Mouse (Mus musculus): ENCODE results near the gene Otog.

The Otog gene

GRCm38 (mm10) chr7:46240696-46241095, at the start of gene Otog:
Gene Otog (plus strand): TSS chr7:46240987.
- DNase-seq (ENCODE audit: low spot score): no peak

- no peak for DNase-seq (ENCODE audit: low spot score)
Measured at GRCm38 (mm10) chr7:46195356-46195755, 45.4 kb upstream of the Otog start.

- DNase-seq (ENCODE audit: low spot score): no peak
Measured at GRCm38 (mm10) chr7:46200021-46200420, 40.8 kb upstream of the Otog start.

GRCm38 (mm10) chr7:46201649-46202048, 39.1 kb upstream of the Otog start:
- no peak for DNase-seq (ENCODE audit: low spot score)

- DNase-seq (ENCODE audit: low spot score): no peak
Measured at GRCm38 (mm10) chr7:46204046-46204471, 36.7 kb upstream of the Otog start.

- DNase-seq (ENCODE audit: low spot score): no peak
Measured at GRCm38 (mm10) chr7:46204775-46205174, 36.0 kb upstream of the Otog start.

GRCm38 (mm10) chr7:46208131-46208530, 32.7 kb upstream of the Otog start:
- no peak for DNase-seq (ENCODE audit: low spot score)

- no peak for DNase-seq (ENCODE audit: low spot score)
Measured at GRCm38 (mm10) chr7:46210276-46210675, 30.5 kb upstream of the Otog start.

- no peak for DNase-seq (ENCODE audit: low spot score)
Measured at GRCm38 (mm10) chr7:46216481-46216880, 24.3 kb upstream of the Otog start.

GRCm38 (mm10) chr7:46218415-46218814, 22.4 kb upstream of the Otog start:
- DNase-seq (ENCODE audit: low spot score): no peak

GRCm38 (mm10) chr7:46220591-46221129, 20.1 kb upstream of the Otog start:
- no peak for DNase-seq (ENCODE audit: low spot score)

GRCm38 (mm10) chr7:46226253-46226652, 14.5 kb upstream of the Otog start:
- no peak for DNase-seq (ENCODE audit: low spot score)

- DNase-seq (ENCODE audit: low spot score): no peak
Measured at GRCm38 (mm10) chr7:46226936-46227335, 13.9 kb upstream of the Otog start.

GRCm38 (mm10) chr7:46235948-46236347, 4.8 kb upstream of the Otog start:
- no peak for DNase-seq (ENCODE audit: low spot score)

GRCm38 (mm10) chr7:46236363-46236762, 4.4 kb upstream of the Otog start:
- no peak for DNase-seq (ENCODE audit: low spot score)

- no peak for DNase-seq (ENCODE audit: low spot score)
Measured at GRCm38 (mm10) chr7:46237192-46237591, 3.6 kb upstream of the Otog start.

GRCm38 (mm10) chr7:46238346-46238745, 2.4 kb upstream of the Otog start, which contains the start of gene Ush1c:
Gene Ush1c (minus strand): TSS chr7:46238503.
- no peak for DNase-seq (ENCODE audit: low spot score)

- no peak for DNase-seq (ENCODE audit: low spot score)
Measured at GRCm38 (mm10) chr7:46240091-46240490, 696 bp upstream of the Otog start.

- DNase-seq (ENCODE audit: low spot score): no peak
Measured at GRCm38 (mm10) chr7:46246876-46247275, 6.1 kb downstream of the Otog start.

GRCm38 (mm10) chr7:46247606-46248005, 6.8 kb downstream of the Otog start:
- no peak for DNase-seq (ENCODE audit: low spot score)

GRCm38 (mm10) chr7:46251841-46252240, 11.1 kb downstream of the Otog start:
- no peak for DNase-seq (ENCODE audit: low spot score)

- DNase-seq (ENCODE audit: low spot score): no peak
Measured at GRCm38 (mm10) chr7:46276156-46276555, 35.4 kb downstream of the Otog start.

GRCm38 (mm10) chr7:46279946-46280345, 39.2 kb downstream of the Otog start:
- DNase-seq (ENCODE audit: low spot score): no peak

- no peak for DNase-seq (ENCODE audit: low spot score)
Measured at GRCm38 (mm10) chr7:46280896-46281295, 40.1 kb downstream of the Otog start.

- no peak for DNase-seq (ENCODE audit: low spot score)
Measured at GRCm38 (mm10) chr7:46282276-46282675, 41.5 kb downstream of the Otog start.

Data from ovary, adult 18-20 months (tissue).